Mouse (Mus musculus): ENCODE results near the gene Tpcn2. TPM values are rescaled to one million over a fixed set of nuclear protein-coding genes. Genes with fewer than 3 reads are reported as not detected.

Tpcn2 gene
- polyA plus RNA-seq, 1 experiment from 2014 or later: 0.86 TPM

- DNase-seq (ENCODE audit: low spot score): no peak
- Histone ChIP-seq H3K4me2 (ENCODE audit: low read length) (no peak overlapping the region), H3K27me3 (replicated peaks; ENCODE audit: control insufficient read depth, insufficient read depth, low read length) (no peaks in the 10 kb centered on the region), H3K4me1 (ENCODE audit: control insufficient read depth, insufficient read depth, low read length) (no peaks in the 10 kb centered on the region; the same call in 1 of the 2 replicates), H3K4me3 (ENCODE audit: low read depth, low read length) (no peak overlapping the region), H3K9ac (ENCODE audit: low read length) (no peak overlapping the region), H3K9me3 (replicated peaks; ENCODE audit: control insufficient read depth, low read length) (no peaks in the 10 kb centered on the region), H3K36me3 (ENCODE audit: control insufficient read depth, insufficient read depth, low read length) (no peaks in the 10 kb centered on the region), H3K27ac (ENCODE audit: low read depth, low read length) (no peak overlapping the region)
- ATAC-seq: no peak
- 80% methylated on average over 4 of the region's 4 CpGs for WGBS
These were observed 42.9 kb downstream of the Tpcn2 start for GRCm38 (mm10) chr7:145240929-145241328.

- Histone ChIP-seq H3K27ac (ENCODE audit: low read depth, low read length) (no peak overlapping the region), H3K27me3 (replicated peaks; ENCODE audit: control insufficient read depth, insufficient read depth, low read length) (no peaks in the 10 kb centered on the region), H3K36me3 (ENCODE audit: control insufficient read depth, insufficient read depth, low read length) (no peaks in the 10 kb centered on the region), H3K9ac (ENCODE audit: low read length) (no peak overlapping the region), H3K4me3 (ENCODE audit: low read depth, low read length) (no peak overlapping the region), H3K4me1 (ENCODE audit: control insufficient read depth, insufficient read depth, low read length) (no peaks in the 10 kb centered on the region; the same call in 1 of the 2 replicates), H3K4me2 (ENCODE audit: low read length) (no peak overlapping the region), H3K9me3 (replicated peaks; ENCODE audit: control insufficient read depth, low read length) (no peaks in the 10 kb centered on the region)
- 64% methylated on average over 8 of the region's 8 CpGs for WGBS
- ATAC-seq (no peak), DNase-seq (ENCODE audit: low spot score) (no peak)
These were observed 43.9 kb downstream of the Tpcn2 start for GRCm38 (mm10) chr7:145239736-145240505.

- ATAC-seq: no peak
- H3K4me3 ChIP-seq (ENCODE audit: low read depth, low read length): no peak overlapping the region
- WGBS: 63% methylated on average over 6 of the region's 6 CpGs
These were observed 44.7 kb downstream of the Tpcn2 start for GRCm38 (mm10) chr7:145239145-145239544.

GRCm38 (mm10) chr7:145234841-145235790, 48.7 kb downstream of the Tpcn2 start:
- Histone ChIP-seq H3K4me2 (ENCODE audit: low read length) (no peak overlapping the region), H3K4me3 (ENCODE audit: low read depth, low read length) (no peak overlapping the region), H3K4me1 (ENCODE audit: control insufficient read depth, insufficient read depth, low read length) (no peaks in the 10 kb centered on the region; the same call in 1 of the 2 replicates), H3K9me3 (replicated peaks; ENCODE audit: control insufficient read depth, low read length) (no peaks in the 10 kb centered on the region), H3K36me3 (ENCODE audit: control insufficient read depth, insufficient read depth, low read length) (no peaks in the 10 kb centered on the region), H3K27ac (ENCODE audit: low read depth, low read length) (no peak overlapping the region), H3K27me3 (replicated peaks; ENCODE audit: control insufficient read depth, insufficient read depth, low read length) (no peaks in the 10 kb centered on the region), H3K9ac (ENCODE audit: low read length) (no peak overlapping the region)
- WGBS: 87% methylated on average over 10 of the region's 10 CpGs
- no peak for DNase-seq (ENCODE audit: low spot score)
- no peak for ATAC-seq

More at GRCm38 (mm10) chr7:145239145-145239544, 44.7 kb downstream of the Tpcn2 start:
- Histone ChIP-seq H3K27me3 (replicated peaks; ENCODE audit: control insufficient read depth, insufficient read depth, low read length) (no peaks in the 10 kb centered on the region), H3K4me2 (ENCODE audit: low read length) (no peak overlapping the region), H3K9ac (ENCODE audit: low read length) (no peak overlapping the region; the same call in 1 of the 2 replicates), H3K36me3 (ENCODE audit: control insufficient read depth, insufficient read depth, low read length) (no peaks in the 10 kb centered on the region), H3K27ac (ENCODE audit: low read depth, low read length) (no peak overlapping the region), H3K4me1 (ENCODE audit: control insufficient read depth, insufficient read depth, low read length) (no peaks in the 10 kb centered on the region; the same call in 1 of the 2 replicates), H3K9me3 (replicated peaks; ENCODE audit: control insufficient read depth, low read length) (no peaks in the 10 kb centered on the region)
- DNase-seq (ENCODE audit: low spot score): no peak

GRCm38 (mm10) chr7:145231659-145232058, 52.2 kb downstream of the Tpcn2 start:
- H3K4me2 ChIP-seq (ENCODE audit: low read length): no peak overlapping the region
- H3K4me1 ChIP-seq (ENCODE audit: control insufficient read depth, insufficient read depth, low read length): no peaks in the 10 kb centered on the region
- H3K9ac ChIP-seq (ENCODE audit: low read length): no peak overlapping the region
- no peak for ATAC-seq
- H3K27ac ChIP-seq (ENCODE audit: low read depth, low read length): no peak overlapping the region
- no peaks in the 10 kb centered on the region for H3K36me3 ChIP-seq (ENCODE audit: control insufficient read depth, insufficient read depth, low read length)
- 78% methylated on average over 9 of the region's 9 CpGs for WGBS
- no peak overlapping the region for H3K4me3 ChIP-seq (ENCODE audit: low read depth, low read length)
- no peak for DNase-seq (ENCODE audit: low spot score)
- no peaks in the 10 kb centered on the region for H3K27me3 ChIP-seq (replicated peaks; ENCODE audit: control insufficient read depth, insufficient read depth, low read length)
- H3K9me3 ChIP-seq (replicated peaks; ENCODE audit: control insufficient read depth, low read length): no peaks in the 10 kb centered on the region

GRCm38 (mm10) chr7:145226641-145227040, 57.2 kb downstream of the Tpcn2 start:
- no peaks in the 10 kb centered on the region for H3K9me3 ChIP-seq (replicated peaks; ENCODE audit: control insufficient read depth, low read length)
- H3K4me2 ChIP-seq (ENCODE audit: low read length): no peak overlapping the region
- no peaks in the 10 kb centered on the region for H3K36me3 ChIP-seq (ENCODE audit: control insufficient read depth, insufficient read depth, low read length)
- H3K4me1 ChIP-seq (ENCODE audit: control insufficient read depth, insufficient read depth, low read length): no peaks in the 10 kb centered on the region
- DNase-seq (ENCODE audit: low spot score) (no peak), ATAC-seq (no peak)
- H3K27me3 ChIP-seq (replicated peaks; ENCODE audit: control insufficient read depth, insufficient read depth, low read length): no peaks in the 10 kb centered on the region
- H3K9ac ChIP-seq (ENCODE audit: low read length): no peak overlapping the region
- 91% methylated on average over 6 of the region's 6 CpGs for WGBS
- no peak overlapping the region for H3K4me3 ChIP-seq (ENCODE audit: low read depth, low read length)
- H3K27ac ChIP-seq (ENCODE audit: low read depth, low read length): no peak overlapping the region

GRCm38 (mm10) chr7:145225626-145226025, 58.2 kb downstream of the Tpcn2 start:
- Histone ChIP-seq H3K9ac (ENCODE audit: low read length) (no peak overlapping the region), H3K36me3 (ENCODE audit: control insufficient read depth, insufficient read depth, low read length) (no peaks in the 10 kb centered on the region), H3K27ac (ENCODE audit: low read depth, low read length) (no peak overlapping the region), H3K27me3 (replicated peaks; ENCODE audit: control insufficient read depth, insufficient read depth, low read length) (no peaks in the 10 kb centered on the region), H3K4me3 (ENCODE audit: low read depth, low read length) (no peak overlapping the region), H3K4me1 (ENCODE audit: control insufficient read depth, insufficient read depth, low read length) (no peaks in the 10 kb centered on the region), H3K4me2 (ENCODE audit: low read length) (no peak overlapping the region), H3K9me3 (replicated peaks; ENCODE audit: control insufficient read depth, low read length) (no peaks in the 10 kb centered on the region)
- ATAC-seq (no peak), DNase-seq (ENCODE audit: low spot score) (no peak)
- WGBS: 86% methylated on average over 6 of the region's 6 CpGs

- WGBS: 23% methylated on average over 2 of the region's 2 CpGs
- ATAC-seq: no peak
- H3K4me1 ChIP-seq (ENCODE audit: control insufficient read depth, insufficient read depth, low read length): no peaks in the 10 kb centered on the region
- H3K4me3 ChIP-seq (ENCODE audit: low read depth, low read length): no peak overlapping the region
- no peaks in the 10 kb centered on the region for H3K36me3 ChIP-seq (ENCODE audit: control insufficient read depth, insufficient read depth, low read length)
- H3K9me3 ChIP-seq (replicated peaks; ENCODE audit: control insufficient read depth, low read length): no peaks in the 10 kb centered on the region
- H3K27me3 ChIP-seq (replicated peaks; ENCODE audit: control insufficient read depth, insufficient read depth, low read length): no peaks in the 10 kb centered on the region
- H3K27ac ChIP-seq (ENCODE audit: low read depth, low read length): no peak overlapping the region
- H3K9ac ChIP-seq (ENCODE audit: low read length): no peak overlapping the region
- DNase-seq (ENCODE audit: low spot score): no peak
- no peak overlapping the region for H3K4me2 ChIP-seq (ENCODE audit: low read length)
These were observed 61.7 kb downstream of the Tpcn2 start for GRCm38 (mm10) chr7:145221841-145222689.
